26 mouse cellular contexts compared by ENCODE assay signal in genomic region chr2:131895106-131895505, GRCm38 (mm10). TPM values are rescaled to one million over a fixed set of nuclear protein-coding genes. Genes with fewer than 3 reads are reported as not detected.
"Had no signal": no experiment of that assay in that cellular context is flagged by ENCODE, and none has a peak within 500 bp of the region (broad histone marks: within the 10 kb centered on the region; RNA-seq: fewer than 3 reads in every experiment).

No protein-coding gene starts in this region.

- H3K4me3 ChIP-seq: kidney, embryonic 15.5 days; limb, embryonic 12.5 days; limb, embryonic 15.5 days had no signal

- DNase-seq: kidney, adult 11 months; kidney, adult 8-10 months; kidney, postnatal 10 days; kidney, postnatal 36 days; left cerebral cortex, postnatal 4 days; liver, postnatal 0 days; lung, embryonic 14.5 days; midbrain, embryonic 14.5 days; thymus, postnatal 36 days had no signal

- H3K36me3 ChIP-seq: kidney, embryonic 15.5 days; limb, embryonic 12.5 days; limb, embryonic 15.5 days had no signal

- ATAC-seq: liver, postnatal 0 days; lung, postnatal 0 days had no signal

- H3K9ac ChIP-seq: kidney, embryonic 15.5 days; limb, embryonic 12.5 days; limb, embryonic 15.5 days; liver, embryonic 14.5 days; liver, postnatal 0 days; lung, embryonic 14.5 days had no signal

- H3K9me3 ChIP-seq: kidney, embryonic 15.5 days; limb, embryonic 12.5 days; limb, embryonic 15.5 days had no signal

- H3K4me2 ChIP-seq: kidney, embryonic 15.5 days; limb, embryonic 12.5 days; limb, embryonic 15.5 days; liver, embryonic 11.5 days; lung, embryonic 14.5 days had no signal

- H3K27ac ChIP-seq: kidney, embryonic 15.5 days; limb, embryonic 12.5 days; limb, embryonic 15.5 days; liver, embryonic 14.5 days; macrophage had no signal

- H3K27me3 ChIP-seq: kidney, embryonic 15.5 days; limb, embryonic 12.5 days; limb, embryonic 15.5 days had no signal

- H3K4me1 ChIP-seq: kidney, embryonic 15.5 days had no signal

RNA-seq across cellular contexts. Expression of gene Prn, which starts 14.7 kb away (rescaled TPM):
- total RNA-seq: layer of hippocampus, postnatal 25 days; left cerebral cortex, adult 18-20 months; megakaryocyte, adult 5-6 weeks; midbrain, postnatal 0 days had no signal
- polyA plus RNA-seq: kidney, embryonic 15.5 days; limb, embryonic 12.5 days; limb, embryonic 15.5 days; liver, embryonic 11.5 days; liver, embryonic 14.5 days; liver, postnatal 0 days; lung, embryonic 14.5 days; lung, postnatal 0 days; macrophage; midbrain, embryonic 14.5 days; midbrain, postnatal 0 days; neural tube, embryonic 11.5 days; neural tube, embryonic 14.5 days; small intestine, adult 2 months; spleen, adult 2 months; thymus, postnatal 0 days; urinary bladder, adult 2 months had no signal

RNA-seq across cellular contexts. Expression of gene Erv3, which starts 35.6 kb away (rescaled TPM):
- total RNA-seq: left cerebral cortex, postnatal 4 days; megakaryocyte, adult 5-6 weeks; midbrain, postnatal 0 days had no signal
- polyA plus RNA-seq: kidney, embryonic 15.5 days; limb, embryonic 12.5 days; limb, embryonic 15.5 days; liver, embryonic 11.5 days; liver, postnatal 0 days; lung, embryonic 14.5 days; lung, postnatal 0 days; macrophage; midbrain, embryonic 14.5 days; midbrain, postnatal 0 days; neural tube, embryonic 11.5 days; neural tube, embryonic 14.5 days; small intestine, adult 2 months; spleen, adult 2 months had no signal

RNA-seq across cellular contexts. Expression of gene Prnd, which starts 55.6 kb away (rescaled TPM):
- total RNA-seq: left cerebral cortex, adult 18-20 months; megakaryocyte, adult 5-6 weeks had no signal
- polyA plus RNA-seq: macrophage had no signal
